Mouse (Mus musculus) adrenal gland, adult 2 months (tissue): ENCODE results near the gene Tmem253. TPM values are rescaled to one million over a fixed set of nuclear protein-coding genes. Genes with fewer than 3 reads are reported as not detected.

Source experiments
- DNase-seq: peaks from one replicate; pipeline ENCODE4 v3.0.0; 2021
- polyA plus RNA-seq: library from polyadenylated mRNA; depleted of rRNA; stranded (reverse); fragments of >200 nt; gene quantifications from 2 replicates; pipeline ENCODE4 v1.2.3, GENCODE M21; 2012
- total RNA-seq, 2 experiments: library from RNA; stranded (reverse); gene quantifications; 2 replicates each; pipeline ENCODE4 v1.2.3; 2021

The Tmem253 gene
- total and polyA plus RNA-seq, 3 experiments, result 0.36 to 2.1 (median 1.6) TPM

DNA sequence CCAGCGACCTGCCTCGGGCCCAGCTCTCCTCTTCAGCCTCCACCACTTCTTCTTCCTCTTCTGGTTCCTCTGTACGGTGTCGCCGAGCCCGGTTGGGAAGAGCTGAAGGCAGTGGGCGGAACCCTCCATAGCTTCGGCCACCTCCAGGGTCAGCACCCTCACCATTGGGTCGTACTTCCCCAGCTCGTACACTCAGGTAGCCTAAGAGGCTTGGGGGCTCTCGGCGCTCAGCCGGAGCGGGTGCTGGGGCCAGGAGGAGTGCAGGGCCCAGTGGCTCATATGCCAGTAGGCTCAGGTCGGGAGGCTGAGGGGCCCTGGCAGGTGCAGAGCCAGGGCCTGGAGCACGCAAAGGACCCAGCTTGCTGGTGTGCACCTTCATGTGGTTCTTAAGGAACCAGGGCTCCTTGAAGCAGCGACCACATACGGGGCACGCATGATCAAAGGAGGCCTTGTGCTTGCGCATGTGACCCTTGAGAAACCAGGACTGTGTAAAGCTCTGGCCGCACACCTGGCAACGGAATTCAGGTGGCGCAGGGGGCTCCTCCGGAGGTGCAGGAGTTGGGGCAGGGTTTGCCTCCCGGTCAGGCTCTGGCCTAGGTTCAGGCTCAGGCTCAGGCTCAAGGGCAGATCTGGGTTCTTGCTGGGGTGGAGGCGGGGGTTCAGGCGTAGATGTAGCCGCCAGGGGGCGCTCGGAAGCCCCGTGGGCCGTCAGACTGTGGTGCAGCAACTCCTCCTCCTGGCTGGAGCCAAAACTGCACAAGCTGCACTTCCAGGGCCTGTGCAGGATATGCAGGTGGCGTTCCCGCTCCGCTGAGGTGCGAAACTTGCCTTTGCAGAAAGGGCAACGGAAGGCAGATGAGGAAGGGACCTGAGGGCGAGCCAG is 6.9 kb upstream of the Tmem253 start:
- peak; percentile 92 for DNase-seq

- DNase-seq, result no peak
Measured at GRCm38 (mm10) chr14:52009361-52009760, 6.1 kb upstream of the Tmem253 start.

DNA sequence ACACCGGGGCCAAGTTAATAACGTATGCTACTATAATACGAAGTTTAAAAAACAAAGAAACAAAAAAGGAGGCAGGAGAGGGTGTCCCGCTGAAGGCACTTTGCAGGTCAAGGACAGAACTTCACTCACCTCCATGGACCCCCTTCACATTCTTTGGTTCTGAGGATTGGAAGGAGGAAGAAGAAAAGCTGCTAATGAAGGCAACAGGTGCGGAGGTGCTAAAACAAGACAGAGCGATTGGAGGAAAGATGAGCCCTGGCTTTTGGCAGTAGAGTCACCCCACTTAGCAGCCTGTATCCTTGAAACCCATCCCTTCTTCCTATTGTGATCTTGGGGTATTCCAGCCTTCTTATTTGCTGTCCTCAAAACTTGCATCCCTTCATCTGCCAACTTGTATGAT is 5.6 kb upstream of the Tmem253 start:
- no peak for DNase-seq

DNA sequence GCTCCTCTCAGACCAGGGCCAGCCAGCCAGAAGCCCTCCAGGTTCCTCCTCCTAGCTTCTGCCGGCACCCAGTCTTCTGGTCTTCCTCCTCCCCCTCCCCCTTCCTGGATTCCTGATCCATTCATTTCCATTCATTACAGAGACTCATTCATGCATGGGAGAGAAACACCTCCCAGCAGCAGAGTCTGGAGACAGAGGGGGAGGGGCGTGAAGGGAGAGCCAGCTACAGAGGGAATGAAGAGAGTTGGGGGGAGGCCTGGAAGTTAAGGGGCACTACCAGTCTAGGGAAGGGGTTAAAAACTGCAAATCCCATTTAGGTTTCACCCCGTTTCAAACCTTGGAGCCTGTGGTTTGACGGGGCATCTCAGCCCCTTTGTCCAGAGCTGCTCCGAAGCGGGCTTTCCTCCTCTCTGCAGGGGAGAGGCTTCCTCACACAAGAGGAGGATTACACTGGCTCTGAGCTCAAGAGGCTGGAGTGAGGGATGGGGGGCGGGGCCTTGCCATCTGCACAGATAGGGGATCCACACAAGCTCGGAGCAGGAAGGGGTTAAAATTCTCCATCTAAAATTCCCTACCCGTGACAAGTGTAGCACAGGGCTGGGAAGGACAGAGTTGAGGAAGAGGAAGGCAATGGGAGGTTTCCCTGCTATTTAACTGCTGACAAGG is 4.9 kb upstream of the Tmem253 start:
- DNase-seq, result no peak

DNA sequence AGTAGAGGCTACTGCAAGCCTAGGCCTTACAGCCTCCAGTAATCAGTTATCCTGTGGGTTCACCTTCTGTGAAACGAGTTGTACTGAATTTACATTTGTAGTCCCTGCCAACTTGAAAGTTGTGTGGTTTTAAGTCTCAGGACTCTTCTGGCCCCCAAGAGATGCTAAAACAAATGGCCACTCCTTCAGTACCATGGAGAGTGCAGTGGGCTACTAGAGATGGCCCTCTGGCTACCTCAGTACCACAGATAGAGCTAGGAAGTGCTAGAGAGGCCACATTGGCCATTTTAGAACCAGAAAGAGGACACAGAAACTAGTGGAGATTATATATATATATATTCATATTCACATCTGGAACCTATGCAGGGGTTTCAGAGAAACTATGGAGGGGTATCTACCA is 3.8 kb upstream of the Tmem253 start:
- no peak for DNase-seq

- DNase-seq, result no peak
Measured at GRCm38 (mm10) chr14:52012085-52012484, 3.4 kb upstream of the Tmem253 start.

DNA sequence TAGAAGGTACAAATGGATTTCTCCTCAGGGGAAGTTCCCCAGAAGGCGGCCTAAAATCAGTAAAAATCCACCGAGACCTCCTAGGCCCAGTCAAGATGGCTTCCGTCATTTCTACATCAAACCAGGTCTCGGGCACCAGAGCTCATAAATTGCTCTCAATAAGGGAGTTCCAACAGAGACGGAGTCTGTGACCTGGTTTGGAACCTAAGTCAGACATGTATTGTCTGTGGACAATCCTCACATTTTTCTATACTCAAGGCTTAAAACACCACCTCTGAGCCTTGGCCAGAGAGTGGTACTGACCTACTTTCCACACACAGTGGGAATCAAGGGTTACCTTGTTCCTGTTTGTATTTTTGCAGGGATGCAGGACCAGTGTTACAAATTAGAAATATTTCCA is 2.9 kb upstream of the Tmem253 start:
- DNase-seq, result no peak

GRCm38 (mm10) chr14:52013021-52013610 is 2.3 kb upstream of the Tmem253 start:
- DNase-seq, result no peak

DNA sequence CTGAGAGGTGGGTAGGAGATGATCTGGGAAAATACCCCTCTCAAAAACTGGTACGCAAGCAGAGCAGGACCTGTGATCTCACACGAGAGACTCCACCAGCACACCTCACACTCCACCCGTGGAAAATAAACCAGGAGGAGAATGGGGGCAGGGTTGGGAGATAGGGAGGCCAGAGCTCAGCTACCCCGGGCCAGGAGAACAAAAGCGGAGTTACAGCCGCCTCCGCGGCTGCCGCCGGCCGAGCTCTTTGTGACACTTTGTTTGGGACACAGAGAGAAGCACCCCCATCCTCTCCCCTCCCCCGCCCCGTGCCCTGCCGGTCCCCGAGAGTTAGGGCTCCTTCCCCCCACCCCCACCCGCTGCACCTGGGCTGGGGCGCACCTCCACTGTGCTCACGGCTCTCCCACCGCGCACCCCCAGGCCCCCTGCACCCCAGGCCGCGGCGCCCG is 1.7 kb upstream of the Tmem253 start:
- DNase-seq, result peak; percentile 70

DNA sequence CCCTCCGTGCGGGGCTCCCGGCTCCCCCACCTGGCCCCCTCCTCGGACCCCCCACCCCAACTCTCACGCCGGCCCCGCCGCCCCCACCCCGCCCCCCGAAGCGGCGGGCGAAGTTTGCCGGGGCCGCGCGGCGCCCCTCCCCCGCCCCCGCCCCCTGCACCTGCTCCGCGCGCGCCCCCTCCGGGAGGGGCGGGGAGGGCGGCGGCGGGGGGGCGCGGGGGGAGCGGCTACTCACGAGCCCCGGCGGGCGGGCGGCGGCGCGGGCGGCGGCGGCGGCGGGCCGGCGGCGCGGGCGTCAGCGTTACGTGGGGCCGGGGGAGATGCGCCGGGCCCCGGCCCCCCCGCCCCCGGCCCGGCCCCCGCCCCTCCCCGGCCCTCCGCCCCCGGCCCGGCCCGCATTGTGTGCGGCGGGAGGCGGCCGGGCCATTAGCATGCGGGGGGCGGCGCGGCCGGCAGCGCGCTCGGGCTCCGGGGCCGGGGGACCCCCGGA is 1.1 kb upstream of the Tmem253 start:
- no peak for DNase-seq

GRCm38 (mm10) chr14:52014761-52015311 is 622 bp upstream of the Tmem253 start:
- peak; percentile 79 for DNase-seq

GRCm38 (mm10) chr14:52016625-52017405 is 1.4 kb downstream of the Tmem253 start:
- DNase-seq, result no peak

GRCm38 (mm10) chr14:52017662-52018061 is 2.2 kb downstream of the Tmem253 start:
- no peak for DNase-seq

DNA sequence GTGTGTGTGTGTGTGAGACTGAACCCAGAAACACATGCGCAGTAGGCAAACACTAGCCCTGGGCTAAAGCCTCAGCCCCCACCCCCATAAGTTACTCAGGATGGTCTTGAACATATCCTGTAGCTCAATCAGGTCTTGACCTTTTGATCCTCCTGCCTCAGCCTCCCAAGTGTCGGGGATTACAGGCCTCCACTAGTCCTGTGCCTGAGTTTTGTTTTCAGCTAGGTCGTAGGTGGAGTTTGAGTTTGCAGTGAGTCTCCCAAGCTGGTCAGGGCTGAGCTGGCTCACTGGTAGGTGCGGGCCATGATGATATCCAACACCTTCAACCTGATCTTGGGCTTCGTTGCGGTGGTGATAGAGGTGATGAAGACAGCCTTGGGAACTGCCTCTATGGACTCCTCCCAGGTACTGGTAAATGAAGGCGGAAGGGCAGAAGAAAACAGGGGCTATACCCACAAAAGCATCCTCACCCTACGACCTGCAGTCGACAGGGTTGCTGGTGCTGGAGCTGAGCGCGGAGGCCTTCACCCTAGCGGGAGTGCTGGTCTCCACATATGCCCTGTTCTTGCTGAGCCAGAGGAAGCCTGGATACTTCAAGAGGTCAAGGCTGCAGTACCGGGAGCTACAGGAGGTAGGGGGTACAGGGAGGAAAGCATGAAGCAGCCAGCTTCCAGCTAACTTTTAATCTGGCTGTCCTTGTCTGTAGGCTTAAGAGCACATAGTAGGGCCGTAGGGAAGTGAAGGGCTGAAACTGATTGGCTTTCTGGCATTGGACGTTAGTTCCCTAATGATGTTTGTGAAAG is 3.0 kb downstream of the Tmem253 start:
- no peak for DNase-seq

- no peak for DNase-seq
Measured at GRCm38 (mm10) chr14:52019051-52019589, 3.7 kb downstream of the Tmem253 start.

DNA sequence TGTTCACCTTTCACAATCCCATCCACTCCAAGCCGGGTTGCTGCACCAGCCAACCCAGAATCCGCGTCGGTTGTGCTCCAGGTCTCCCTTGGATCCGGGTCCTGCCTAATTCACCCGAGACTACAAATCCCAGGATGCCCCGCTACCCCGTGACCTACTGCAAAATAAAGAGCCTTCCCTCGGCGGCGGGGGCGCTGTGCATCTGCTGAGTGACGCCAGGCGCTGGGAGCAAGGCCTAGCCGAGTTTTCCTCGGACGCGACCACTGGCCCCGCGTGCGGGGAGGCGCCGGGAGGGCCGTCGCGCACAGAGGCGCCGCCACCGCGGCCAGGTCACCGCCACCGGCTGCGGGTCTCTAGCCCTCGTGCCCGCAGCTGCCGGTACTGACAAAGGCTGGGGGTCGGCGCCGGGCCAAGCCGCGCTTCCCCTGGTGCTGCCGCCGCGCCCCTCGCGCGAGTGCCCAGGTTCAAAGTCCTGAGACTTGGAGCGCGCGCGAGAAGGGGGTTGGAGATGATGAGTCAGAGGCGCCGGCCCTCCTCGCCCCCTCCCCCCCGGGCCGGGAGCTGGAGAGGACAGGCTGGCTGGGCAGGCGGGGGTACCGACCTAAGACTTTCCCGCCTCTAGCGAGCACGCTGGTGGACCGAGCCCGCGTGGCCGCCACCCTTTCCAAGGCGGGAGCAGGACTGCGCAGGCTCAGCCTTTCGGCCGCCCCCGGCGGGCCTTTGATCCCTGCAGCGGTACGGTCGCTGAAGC is 4.3 kb downstream of the Tmem253 start:
- peak; percentile 98 for DNase-seq

GRCm38 (mm10) chr14:52020486-52021137 is 5.2 kb downstream of the Tmem253 start, which contains the start of gene Zfp219:
Zfp219 (minus strand) TSS chr14:52020733.
- DNase-seq, result peak; percentile 89

DNA sequence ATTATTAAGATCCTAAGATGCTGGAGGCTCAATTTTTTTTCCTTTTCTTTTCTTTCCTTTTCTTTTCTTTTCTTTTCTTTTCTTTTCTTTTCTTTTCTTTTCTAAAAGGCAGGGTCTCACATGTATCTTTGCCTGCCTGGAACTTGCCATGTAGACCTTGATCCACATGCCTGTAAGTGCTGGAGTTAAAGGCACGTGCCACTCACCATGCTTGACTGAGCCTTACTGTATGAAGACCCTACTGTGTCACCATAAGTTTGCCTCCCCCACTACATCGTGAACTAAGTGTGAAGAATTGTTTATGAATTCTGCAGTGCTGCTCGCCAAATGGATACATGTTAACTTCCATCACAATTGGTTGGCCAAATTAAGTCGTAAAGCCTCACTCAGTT is 5.7 kb downstream of the Tmem253 start:
- no peak for DNase-seq

DNA sequence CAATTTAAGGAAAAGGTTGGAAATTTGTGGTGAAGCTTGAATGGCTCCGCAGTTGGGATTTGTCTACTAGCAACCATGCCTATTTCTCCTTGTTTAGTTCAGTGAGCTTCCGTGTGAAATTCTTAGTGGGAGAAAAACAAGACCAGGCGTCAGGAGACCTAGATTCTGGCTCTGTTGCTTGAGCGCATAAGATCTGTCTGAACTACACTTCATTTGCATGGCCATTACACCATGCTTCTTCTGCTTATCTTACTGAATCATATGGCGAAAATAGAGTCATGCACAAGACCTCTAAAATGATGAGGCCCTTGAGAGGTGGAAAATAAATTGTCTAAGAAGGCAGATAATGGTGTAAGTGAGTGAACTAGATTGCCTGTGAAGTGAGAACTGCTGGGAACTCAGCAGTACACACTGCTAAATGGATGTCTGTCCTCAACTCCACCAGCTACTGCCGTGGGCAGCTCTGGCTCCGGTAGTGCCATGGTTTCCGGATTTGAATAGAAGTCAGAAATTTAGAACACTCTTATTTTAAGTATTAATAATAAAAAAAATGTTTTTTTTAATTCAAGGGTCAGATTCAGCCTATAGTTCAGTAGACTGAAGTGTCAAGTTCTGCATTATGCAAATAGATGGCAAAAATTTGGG is 6.2 kb downstream of the Tmem253 start:
- no peak for DNase-seq
